Mouse (Mus musculus) adrenal gland, postnatal 4 days (tissue): Measurements from ENCODE around the gene Trim34b. TPM values are rescaled to one million over a fixed set of nuclear protein-coding genes. Genes with fewer than 3 reads are reported as not detected.
"Not testable (repeated sequence)": the region's sequence is repeated elsewhere in the genome, so short reads cannot be mapped to it uniquely, and the experiment has no call there.

Experiments
- DNase-seq, 2 experiments: peaks; one replicate each; pipeline ENCODE4 v3.0.0; 2021 to 2022; ENCODE audit warnings: low spot score in 2 of 2, mixed read lengths in 2 of 2
- long read RNA-seq, 2 experiments: library from polyadenylated mRNA; stranded (forward); transcript quantifications; one replicate each; pipeline ENCODE4 v2.0.0; 2021
- total RNA-seq, 2 experiments: library from RNA; stranded (reverse); gene quantifications; 2 replicates each; pipeline ENCODE4 v1.2.3; 2021

Trim34b gene
- total RNA-seq: 1 to 10 TPM; 1.0 to 1.2 TPM
- long read RNA-seq, experiment 1: 0 reads
- long read RNA-seq, experiment 2: 0 reads

- DNase-seq: not testable (repeated sequence)
Measured at GRCm38 (mm10) chr7:104329171-104329570, at the start of gene Trim34b. TSS of gene Trim34b (plus strand) at chr7:104329471.

DNA sequence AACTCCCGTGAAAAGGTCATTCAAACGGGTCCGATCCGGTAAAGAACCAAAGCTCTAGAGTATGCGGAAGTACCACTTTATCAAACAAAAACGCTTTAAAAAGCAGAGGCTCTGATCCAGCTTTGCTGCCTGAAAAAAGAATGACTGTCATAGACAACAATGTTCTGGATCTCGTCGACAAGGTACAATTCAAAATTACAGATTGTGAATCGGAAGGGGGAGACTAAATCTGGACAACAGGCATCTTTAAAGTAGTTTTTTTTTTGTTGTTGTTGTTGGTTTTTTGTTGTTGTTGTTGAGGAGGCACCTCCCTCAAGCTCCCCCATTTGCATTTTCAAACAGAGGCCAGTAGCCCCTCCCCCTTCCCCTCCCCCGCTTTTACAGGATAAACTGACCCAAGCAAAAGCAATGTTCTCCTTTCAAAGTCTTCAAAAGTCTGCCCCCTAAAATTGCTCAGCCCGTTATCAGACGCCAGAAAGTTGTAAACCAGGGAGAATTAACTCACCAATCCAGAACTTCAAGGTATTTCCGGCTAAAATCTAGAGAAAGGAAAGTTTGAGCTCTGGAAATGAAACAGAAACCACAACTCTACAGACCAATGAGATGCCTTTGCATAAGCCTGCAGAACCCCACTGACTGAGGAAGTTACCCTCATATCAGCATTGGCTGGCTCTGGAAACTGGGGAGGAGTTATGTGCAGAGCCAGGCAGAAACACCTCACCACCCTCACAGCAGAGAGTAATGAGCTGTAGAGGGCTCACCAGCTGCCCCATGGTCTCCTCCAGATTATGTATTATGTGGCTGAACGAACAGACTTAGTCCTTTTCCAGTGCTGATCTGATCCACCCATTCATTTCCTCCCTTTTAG lies 41.5 kb upstream of the Trim34b start, which contains the start of gene Trim5:
Gene Trim5 (minus strand): TSS at position 519 of the 868 bp plus-strand sequence.
- DNase-seq: not testable (repeated sequence)

- DNase-seq: no peak
Measured at GRCm38 (mm10) chr7:104290641-104291040, 38.6 kb upstream of the Trim34b start.

GRCm38 (mm10) chr7:104291638-104292400 lies 37.5 kb upstream of the Trim34b start:
- no peak for DNase-seq

DNA sequence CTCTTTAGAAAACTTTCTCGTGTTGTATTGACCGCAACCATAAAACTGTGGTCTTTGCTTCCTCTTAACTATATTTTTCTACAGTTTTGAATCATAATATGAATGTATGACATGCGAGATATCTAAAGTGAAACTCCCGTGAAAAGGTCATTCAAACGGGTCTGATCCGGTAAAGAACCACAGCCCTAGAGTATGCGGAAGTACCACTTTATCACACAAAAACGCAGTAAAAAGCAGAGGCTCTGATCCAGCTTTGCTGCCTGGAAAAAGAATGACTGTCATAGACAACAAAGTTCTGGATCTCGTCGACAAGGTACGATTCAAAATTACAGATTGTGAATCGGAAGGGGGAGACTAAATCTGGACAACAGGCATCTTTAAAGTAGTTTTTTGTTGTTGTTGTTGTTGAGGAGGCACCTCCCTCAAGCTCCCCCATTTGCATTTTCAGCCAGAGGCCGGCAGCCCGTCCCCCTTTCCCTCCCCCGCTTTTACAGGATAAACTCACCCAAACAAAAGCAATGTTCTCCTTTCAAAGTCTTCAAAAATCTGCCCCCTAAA lies 14.4 kb upstream of the Trim34b start:
- DNase-seq: no peak

DNA sequence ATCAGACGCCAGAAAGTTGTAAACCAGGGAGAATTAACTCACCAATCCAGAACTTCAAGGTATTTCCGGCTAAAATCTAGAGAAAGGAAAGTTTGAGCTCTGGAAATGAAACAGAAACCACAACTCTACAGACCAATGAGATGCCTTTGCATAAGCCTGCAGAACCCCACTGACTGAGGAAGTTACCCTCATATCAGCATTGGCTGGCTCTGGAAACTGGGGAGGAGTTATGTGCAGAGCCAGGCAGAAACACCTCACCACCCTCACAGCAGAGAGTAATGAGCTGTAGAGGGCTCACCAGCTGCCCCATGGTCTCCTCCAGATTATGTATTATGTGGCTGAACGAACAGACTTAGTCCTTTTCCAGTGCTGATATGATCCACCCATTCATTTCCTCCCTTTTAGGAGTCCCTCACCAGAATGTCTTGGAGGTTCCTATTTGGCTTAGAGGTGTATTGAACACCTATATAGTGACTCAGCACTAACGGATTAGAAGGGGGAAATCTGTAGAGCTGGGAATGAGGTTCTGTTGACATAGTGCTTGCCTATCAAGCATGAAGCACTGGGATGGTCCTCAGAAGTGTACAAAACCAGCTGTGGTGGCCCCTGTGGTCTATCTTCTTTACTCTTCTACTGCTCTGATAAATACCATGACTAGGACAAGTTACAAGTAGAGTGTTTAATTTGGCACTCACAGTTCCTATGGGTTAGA lies 13.7 kb upstream of the Trim34b start, which contains the start of gene Trim12a:
Gene Trim12a (minus strand): TSS at position 98 of the 712 bp plus-strand sequence.
- not testable (repeated sequence) for DNase-seq

GRCm38 (mm10) chr7:104322028-104322427 lies 7.2 kb upstream of the Trim34b start:
- DNase-seq: no peak

DNA sequence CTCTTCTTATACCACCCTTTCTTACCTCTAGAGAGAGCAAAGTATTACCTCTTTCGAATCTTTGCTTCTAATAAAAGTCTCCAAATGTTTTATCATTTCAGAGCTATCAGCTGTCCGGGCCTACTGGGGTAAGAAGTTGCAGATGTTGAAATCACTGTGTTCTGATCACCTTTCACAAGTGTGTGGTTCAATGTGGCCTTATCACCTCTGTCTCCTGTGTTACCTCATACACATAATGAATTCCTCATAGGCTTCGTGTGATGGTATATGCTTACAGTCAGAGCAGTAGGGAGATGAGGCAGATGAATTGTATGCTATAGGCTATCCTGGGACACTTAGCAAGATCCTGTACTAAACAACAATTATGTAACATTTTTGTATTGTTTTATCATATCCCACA lies 6.3 kb downstream of the Trim34b start:
- not testable (repeated sequence) for DNase-seq

- DNase-seq: not testable (repeated sequence)
Measured at GRCm38 (mm10) chr7:104340744-104341143, 11.5 kb downstream of the Trim34b start.

- DNase-seq: not testable (repeated sequence)
Measured at GRCm38 (mm10) chr7:104348043-104348442, 18.8 kb downstream of the Trim34b start.

GRCm38 (mm10) chr7:104352717-104353599 lies 23.7 kb downstream of the Trim34b start, which contains the start of gene Trim12c:
TSS of gene Trim12c (minus strand) at chr7:104353362.
- peak; percentile 11 to 51 for DNase-seq

- no peak for DNase-seq
Measured at GRCm38 (mm10) chr7:104353600-104353967, 24.3 kb downstream of the Trim34b start.

DNA sequence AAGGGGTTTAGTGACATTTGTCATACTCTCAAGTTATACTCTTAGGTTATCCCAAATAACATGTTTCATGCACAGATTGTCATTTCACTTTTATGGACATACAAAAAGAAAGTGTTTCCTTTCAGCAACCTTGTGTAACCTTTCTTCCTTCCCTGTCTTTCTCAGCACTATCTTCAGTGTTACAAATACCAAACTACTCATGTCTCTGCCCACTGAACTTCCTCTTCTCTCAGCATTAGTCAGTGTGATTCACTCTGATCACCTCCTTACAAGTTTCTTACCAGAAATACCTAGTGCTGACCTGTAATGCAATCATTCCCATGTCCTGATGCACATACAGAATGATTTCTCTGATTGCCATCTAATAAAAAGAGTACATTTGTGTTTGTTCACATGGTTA lies 37.1 kb downstream of the Trim34b start:
- DNase-seq: no peak

DNA sequence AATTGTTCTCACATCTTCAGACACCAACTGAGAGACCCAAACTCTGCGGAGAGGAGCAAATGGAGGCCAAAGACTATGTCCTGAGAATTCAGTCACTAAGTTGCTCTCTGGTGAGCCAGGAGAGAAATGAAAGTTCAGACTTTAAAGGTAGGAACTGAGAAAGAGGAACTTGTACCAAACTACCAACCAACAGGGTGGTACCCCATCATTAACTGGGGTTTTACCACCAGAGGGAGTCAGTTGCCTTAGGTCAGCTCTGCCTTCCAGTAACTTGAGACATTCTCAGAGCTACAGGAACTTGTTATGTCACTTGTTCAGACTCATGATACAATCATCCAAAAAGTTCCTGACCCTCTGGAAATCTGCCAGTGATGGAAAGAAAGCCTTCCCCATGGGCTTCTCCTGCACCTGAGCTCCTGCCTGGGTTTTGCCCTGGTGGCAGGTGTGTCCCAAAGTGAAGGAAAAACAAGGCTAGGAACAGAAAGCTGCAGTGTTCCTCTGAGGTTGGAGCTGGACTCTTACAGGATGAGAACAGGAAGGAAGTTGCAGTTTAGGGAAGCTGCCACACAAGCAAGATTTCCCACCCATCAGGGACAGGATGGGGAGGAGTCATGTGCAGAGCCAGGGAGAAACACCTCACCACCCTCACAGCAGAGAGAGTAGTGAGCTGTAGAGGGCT lies 40.6 kb downstream of the Trim34b start, which contains the start of gene Trim30b:
Gene Trim30b (minus strand): TSS at position 149 of the 679 bp plus-strand sequence.
- DNase-seq: no peak

Other genes with a start within 250 kb of the Trim34b start
- not detected for gene Olfr645, start 244.0 kb upstream of the Trim34b start, total RNA-seq
- not detected for gene Olfr646, start 224.6 kb upstream of the Trim34b start, total RNA-seq
- gene Ubqln5, start 199.6 kb upstream of the Trim34b start, total RNA-seq: not detected
- not detected for gene Olfr643, start 192.1 kb upstream of the Trim34b start, total RNA-seq
- not detected for gene Ubqln3, start 186.2 kb upstream of the Trim34b start, total RNA-seq
- not detected for gene Ubqlnl, start 178.9 kb upstream of the Trim34b start, total RNA-seq
- not detected for gene Olfm5, start 164.6 kb upstream of the Trim34b start, total RNA-seq
- gene Olfr648, start 146.1 kb upstream of the Trim34b start, total RNA-seq: under 1 TPM in 1 of 2 experiments, not detected in 1; 0.11 TPM
- gene Olfr649, start 133.5 kb upstream of the Trim34b start, total RNA-seq: not detected
- gene Trim6, start 110.7 kb upstream of the Trim34b start, total RNA-seq: 1 to 10 TPM; 2.1 to 2.7 TPM
- gene Trim34a, start 85.0 kb upstream of the Trim34b start, total RNA-seq: 10 to 100 TPM; 11.1 to 11.7 TPM
- 1 to 10 TPM; 6.7 to 7.5 TPM for gene Trim5, start 41.4 kb upstream of the Trim34b start, total RNA-seq
- gene Trim12a, start 14.0 kb upstream of the Trim34b start, total RNA-seq: 10 to 100 TPM; 17.8 to 21.4 TPM
- 10 to 100 TPM; 15.6 to 15.9 TPM for gene Trim12c, start 23.9 kb downstream of the Trim34b start, total RNA-seq
- not detected for gene Trim30b, start 40.4 kb downstream of the Trim34b start, total RNA-seq
- gene Trim30c, start 71.4 kb downstream of the Trim34b start, total RNA-seq: under 1 TPM; 0.22 to 0.28 TPM
- 1 to 10 TPM; 4.9 to 6.5 TPM for gene Trim30a, start 135.7 kb downstream of the Trim34b start, total RNA-seq
- gene Trim30d, start 178.4 kb downstream of the Trim34b start, total RNA-seq: 1 to 10 TPM; 7.8 to 9.7 TPM
- gene Olfr651, start 220.7 kb downstream of the Trim34b start, total RNA-seq: not detected
- not detected for gene Olfr652, start 231.4 kb downstream of the Trim34b start, total RNA-seq
- gene Olfr653, start 247.8 kb downstream of the Trim34b start, total RNA-seq: not detected